Mouse (Mus musculus): Measurements from ENCODE around the gene Dgkz. TPM values are rescaled to one million over a fixed set of nuclear protein-coding genes. Genes with fewer than 3 reads are reported as not detected.

Gene Dgkz
- total RNA-seq, 1 experiment: 47.0 TPM

- no peak for TF ChIP-seq ZC3H11A (IDR thresholded peaks at IDR 0.05; ENCODE audit: borderline replicate concordance, low read depth, low read length)
- no peak for TF ChIP-seq MAFK (IDR thresholded peaks at IDR 0.05; ENCODE audit: insufficient read depth, low read depth, low read length)
- TF ChIP-seq ZNF384 (IDR thresholded peaks at IDR 0.05; ENCODE audit: low read depth, low read length): no peak
- no peak for TF ChIP-seq HCFC1 (IDR thresholded peaks at IDR 0.05; ENCODE audit: borderline replicate concordance, insufficient read depth, low read length)
- TF ChIP-seq CHD2 (IDR thresholded peaks at IDR 0.05; ENCODE audit: low read depth, low read length): no peak
- DNase-seq (ENCODE audit: low read depth, low spot score): no peak
- H3K27ac ChIP-seq (ENCODE audit: insufficient read depth, low read depth, low read length, poor library complexity, severe bottlenecking): no peak overlapping the region
- in situ Hi-C loops (cut with MboI; ENCODE audit: low sequenced_read_pairs in 2 of 2, unreplicated experiment in 2 of 2): no loop called here
- H3K9ac ChIP-seq (ENCODE audit: insufficient read depth, low read depth, low read length, poor library complexity, severe bottlenecking): no peak overlapping the region
- H3K4me1 ChIP-seq (ENCODE audit: control insufficient read depth in 2 of 2, insufficient read depth in 2 of 2, low read length in 2 of 2, poor library complexity in 1 of 2): peaks cover 2% of the 10 kb centered on the region in 2 experiments; a peak in 2 of 4 replicates
- H3K4me3 ChIP-seq (ENCODE audit: insufficient read depth in 1 of 2, low read depth in 1 of 2, low read length in 2 of 2, poor library complexity in 1 of 2, severe bottlenecking in 1 of 2): no peak overlapping the region
- H3K9me3 ChIP-seq (ENCODE audit: control insufficient read depth, insufficient read depth, low read depth, low read length): no peaks in the 10 kb centered on the region
- H3K36me3 ChIP-seq (ENCODE audit: control insufficient read depth, insufficient read depth, low read length, poor library complexity, severe bottlenecking): peaks cover 16% of the 10 kb centered on the region
Measured at GRCm38 (mm10) chr2:91906141-91906540, 69.5 kb downstream of the Dgkz start.

GRCm38 (mm10) chr2:91904618-91905307 lies 70.9 kb downstream of the Dgkz start:
- in situ Hi-C loops (cut with MboI; ENCODE audit: low sequenced_read_pairs in 2 of 2, unreplicated experiment in 2 of 2): no loop called here
- no peak overlapping the region for H3K4me3 ChIP-seq (ENCODE audit: insufficient read depth in 1 of 2, low read depth in 1 of 2, low read length in 2 of 2, poor library complexity in 1 of 2, severe bottlenecking in 1 of 2)
- no peak for DNase-seq (ENCODE audit: low read depth, low spot score)
- peaks cover 2% of the 10 kb centered on the region in 2 experiments; a peak in 2 of 4 replicates for H3K4me1 ChIP-seq (ENCODE audit: control insufficient read depth in 2 of 2, insufficient read depth in 2 of 2, low read length in 2 of 2, poor library complexity in 1 of 2)
- H3K27ac ChIP-seq (ENCODE audit: insufficient read depth, low read depth, low read length, poor library complexity, severe bottlenecking): no peak overlapping the region
- TF ChIP-seq ZC3H11A (IDR thresholded peaks at IDR 0.05; ENCODE audit: borderline replicate concordance, low read depth, low read length): no peak
- no peak for TF ChIP-seq ZNF384 (IDR thresholded peaks at IDR 0.05; ENCODE audit: low read depth, low read length)
- no peak for TF ChIP-seq MAFK (IDR thresholded peaks at IDR 0.05; ENCODE audit: insufficient read depth, low read depth, low read length)
- TF ChIP-seq CHD2 (IDR thresholded peaks at IDR 0.05; ENCODE audit: low read depth, low read length): no peak
- no peak for TF ChIP-seq HCFC1 (IDR thresholded peaks at IDR 0.05; ENCODE audit: borderline replicate concordance, insufficient read depth, low read length)
- H3K36me3 ChIP-seq (ENCODE audit: control insufficient read depth, insufficient read depth, low read length, poor library complexity, severe bottlenecking): peaks cover 11% of the 10 kb centered on the region
- no peaks in the 10 kb centered on the region for H3K9me3 ChIP-seq (ENCODE audit: control insufficient read depth, insufficient read depth, low read depth, low read length)
- no peak overlapping the region for H3K9ac ChIP-seq (ENCODE audit: insufficient read depth, low read depth, low read length, poor library complexity, severe bottlenecking)

- no peak for DNase-seq (ENCODE audit: low read depth, low spot score)
- peaks cover 8% of the 10 kb centered on the region; the same call in 1 of the 2 replicates for H3K36me3 ChIP-seq (ENCODE audit: control insufficient read depth, insufficient read depth, low read length, poor library complexity, severe bottlenecking)
- no peak overlapping the region for H3K27ac ChIP-seq (ENCODE audit: insufficient read depth, low read depth, low read length, poor library complexity, severe bottlenecking)
- H3K9me3 ChIP-seq (ENCODE audit: control insufficient read depth, insufficient read depth, low read depth, low read length): no peaks in the 10 kb centered on the region
- in situ Hi-C loops (cut with MboI; ENCODE audit: low sequenced_read_pairs in 2 of 2, unreplicated experiment in 2 of 2): no loop called here
- H3K9ac ChIP-seq (ENCODE audit: insufficient read depth, low read depth, low read length, poor library complexity, severe bottlenecking): no peak overlapping the region
- peaks cover 2% of the 10 kb centered on the region in 2 experiments; a peak in 2 of 4 replicates for H3K4me1 ChIP-seq (ENCODE audit: control insufficient read depth in 2 of 2, insufficient read depth in 2 of 2, low read length in 2 of 2, poor library complexity in 1 of 2)
- no peak for TF ChIP-seq ZC3H11A (IDR thresholded peaks at IDR 0.05; ENCODE audit: borderline replicate concordance, low read depth, low read length)
- no peak for TF ChIP-seq MAFK (IDR thresholded peaks at IDR 0.05; ENCODE audit: insufficient read depth, low read depth, low read length)
- no peak for TF ChIP-seq HCFC1 (IDR thresholded peaks at IDR 0.05; ENCODE audit: borderline replicate concordance, insufficient read depth, low read length)
- no peak for TF ChIP-seq ZNF384 (IDR thresholded peaks at IDR 0.05; ENCODE audit: low read depth, low read length)
- TF ChIP-seq CHD2 (IDR thresholded peaks at IDR 0.05; ENCODE audit: low read depth, low read length): no peak
- H3K4me3 ChIP-seq (ENCODE audit: insufficient read depth in 1 of 2, low read depth in 1 of 2, low read length in 2 of 2, poor library complexity in 1 of 2, severe bottlenecking in 1 of 2): no peak overlapping the region
Measured at GRCm38 (mm10) chr2:91903171-91903925, 72.3 kb downstream of the Dgkz start.

- Histone ChIP-seq H3K4me1 (ENCODE audit: control insufficient read depth in 2 of 2, insufficient read depth in 2 of 2, low read length in 2 of 2, poor library complexity in 1 of 2) (peaks cover 2% of the 10 kb centered on the region in 2 experiments; a peak in 2 of 4 replicates), H3K9me3 (ENCODE audit: control insufficient read depth, insufficient read depth, low read depth, low read length) (no peaks in the 10 kb centered on the region), H3K36me3 (ENCODE audit: control insufficient read depth, insufficient read depth, low read length, poor library complexity, severe bottlenecking) (peaks cover 8% of the 10 kb centered on the region; the same call in 1 of the 2 replicates), H3K9ac (ENCODE audit: insufficient read depth, low read depth, low read length, poor library complexity, severe bottlenecking) (no peak overlapping the region), H3K27ac (ENCODE audit: insufficient read depth, low read depth, low read length, poor library complexity, severe bottlenecking) (no peak overlapping the region), H3K4me3 (ENCODE audit: insufficient read depth in 1 of 2, low read depth in 1 of 2, low read length in 2 of 2, poor library complexity in 1 of 2, severe bottlenecking in 1 of 2) (no peak overlapping the region)
- no peak for TF ChIP-seq ZC3H11A (IDR thresholded peaks at IDR 0.05; ENCODE audit: borderline replicate concordance, low read depth, low read length)
- TF ChIP-seq ZNF384 (IDR thresholded peaks at IDR 0.05; ENCODE audit: low read depth, low read length): no peak
- no peak for TF ChIP-seq CHD2 (IDR thresholded peaks at IDR 0.05; ENCODE audit: low read depth, low read length)
- TF ChIP-seq MAFK (IDR thresholded peaks at IDR 0.05; ENCODE audit: insufficient read depth, low read depth, low read length): no peak
- TF ChIP-seq HCFC1 (IDR thresholded peaks at IDR 0.05; ENCODE audit: borderline replicate concordance, insufficient read depth, low read length): no peak
- DNase-seq (ENCODE audit: low read depth, low spot score): no peak
- in situ Hi-C loops (cut with MboI; ENCODE audit: low sequenced_read_pairs in 2 of 2, unreplicated experiment in 2 of 2): no loop called here
Measured at GRCm38 (mm10) chr2:91902336-91902735, 73.3 kb downstream of the Dgkz start.

Measured in ES-E14 (cell line).